Mouse (Mus musculus): ENCODE data around the gene Dnajc4. TPM values are rescaled to one million over a fixed set of nuclear protein-coding genes. Genes with fewer than 3 reads are reported as not detected.
A peak's percentile ranks its signal among the peaks of the same experiment; 100 is the strongest.

The Dnajc4 gene
- total and polyA plus RNA-seq, 2 experiments from 2014 or later = 13.5 to 25.6 TPM

- Histone ChIP-seq H3K27ac (no peak overlapping the region), H3K4me1 (ENCODE audit: insufficient read depth, low read length) (peaks cover 8% of the 10 kb centered on the region), H3K36me3 (ENCODE audit: insufficient read depth, low read length) (no peaks in the 10 kb centered on the region), H3K27me3 (ENCODE audit: insufficient read depth, low read length) (0 out of 2 replicates have a peak, but pooled peaks cover 3% of the 10 kb centered on the region), H3K4me2 (ENCODE audit: low read depth, low read length) (no peak overlapping the region), H3K4me3 (ENCODE audit: low read length) (no peak overlapping the region), H3K9me3 (ENCODE audit: low read length) (no peaks in the 10 kb centered on the region), H3K9ac (replicated peaks; ENCODE audit: low read length) (no peak overlapping the region)
- 52% methylated on average over 6 of the region's 6 CpGs for WGBS
- TF ChIP-seq CTCF (IDR thresholded peaks at IDR 0.05; ENCODE audit: low read depth) = no peak
- no peak for ATAC-seq
- no peak for DNase-seq (ENCODE audit: low spot score)
These were observed 20.7 kb downstream of the Dnajc4 start for GRCm38 (mm10) chr19:6971644-6972043.

DNA sequence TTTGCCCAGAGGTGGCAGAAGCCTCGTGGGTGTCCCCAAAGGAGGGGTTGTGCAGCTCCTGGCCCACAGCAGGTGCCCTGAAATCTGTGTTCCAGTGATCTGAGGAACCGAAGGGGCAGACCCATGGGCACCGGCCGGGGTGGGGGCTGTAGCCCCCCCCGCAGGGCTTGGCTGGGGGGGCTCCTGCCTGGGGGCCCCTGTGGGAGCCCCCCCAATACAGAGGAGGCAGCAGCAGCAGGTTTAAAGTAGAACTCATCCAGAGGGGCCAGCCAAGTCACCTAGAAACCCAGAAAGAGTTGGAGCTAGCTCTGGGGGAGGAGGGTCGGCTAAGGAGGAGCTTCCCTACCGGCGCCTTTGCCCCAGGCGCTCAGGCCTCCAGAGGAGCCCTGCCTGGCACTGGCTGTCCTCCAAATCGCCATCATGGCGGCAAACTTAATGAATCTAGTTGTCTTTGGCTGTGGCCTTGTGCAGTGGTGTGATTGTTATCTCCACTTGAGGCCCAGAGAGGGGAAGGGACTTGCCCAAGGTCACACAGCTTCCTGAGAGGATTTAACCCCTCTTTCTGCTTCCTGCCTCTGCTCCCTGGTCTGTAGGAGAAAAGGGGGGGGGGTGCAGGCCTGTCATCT lies 21.8 kb downstream of the Dnajc4 start:
- Histone ChIP-seq H3K27ac (no peak overlapping the region), H3K9me3 (ENCODE audit: low read length) (no peaks in the 10 kb centered on the region), H3K36me3 (ENCODE audit: insufficient read depth, low read length) (no peaks in the 10 kb centered on the region), H3K4me2 (ENCODE audit: low read depth, low read length) (peak overlapping the region; percentile 52; the same call in 1 of the 2 replicates), H3K27me3 (ENCODE audit: insufficient read depth, low read length) (0 out of 2 replicates have a peak, but pooled peaks cover 3% of the 10 kb centered on the region), H3K9ac (replicated peaks; ENCODE audit: low read length) (no peak overlapping the region), H3K4me3 (ENCODE audit: low read length) (no peak overlapping the region; the same call in 1 of the 2 replicates), H3K4me1 (ENCODE audit: insufficient read depth, low read length) (no peaks in the 10 kb centered on the region)
- 16% methylated on average over 11 of the region's 11 CpGs for WGBS
- DNase-seq (ENCODE audit: low spot score) (no peak), ATAC-seq (no peak)
- no peak for TF ChIP-seq CTCF (IDR thresholded peaks at IDR 0.05; ENCODE audit: low read depth)

GRCm38 (mm10) chr19:6969665-6970381 lies 22.5 kb downstream of the Dnajc4 start:
- no peak overlapping the region for H3K27ac ChIP-seq
- H3K4me3 ChIP-seq (ENCODE audit: low read length) = peak overlapping the region; percentile 41
- no peaks in the 10 kb centered on the region for H3K36me3 ChIP-seq (ENCODE audit: insufficient read depth, low read length)
- 1% methylated on average over 47 of the region's 55 CpGs for WGBS
- no peaks in the 10 kb centered on the region for H3K9me3 ChIP-seq (ENCODE audit: low read length)
- DNase-seq (ENCODE audit: low spot score) = peak; percentile 50
- peak; percentile 30 for ATAC-seq
- peak overlapping the region; percentile 52 for H3K4me2 ChIP-seq (ENCODE audit: low read depth, low read length)
- peak; percentile 51 for TF ChIP-seq CTCF (IDR thresholded peaks at IDR 0.05; ENCODE audit: low read depth)
- 0 out of 2 replicates have a peak, but pooled peaks cover 3% of the 10 kb centered on the region for H3K27me3 ChIP-seq (ENCODE audit: insufficient read depth, low read length)
- no peaks in the 10 kb centered on the region for H3K4me1 ChIP-seq (ENCODE audit: insufficient read depth, low read length)
- peak overlapping the region; percentile 35 for H3K9ac ChIP-seq (replicated peaks; ENCODE audit: low read length)

GRCm38 (mm10) chr19:6969291-6969664 lies 23.1 kb downstream of the Dnajc4 start:
- Histone ChIP-seq H3K36me3 (ENCODE audit: insufficient read depth, low read length) (no peaks in the 10 kb centered on the region), H3K4me2 (ENCODE audit: low read depth, low read length) (peak overlapping the region; percentile 52), H3K9ac (replicated peaks; ENCODE audit: low read length) (peak overlapping the region; percentile 35), H3K4me3 (ENCODE audit: low read length) (peak overlapping the region; percentile 41), H3K9me3 (ENCODE audit: low read length) (no peaks in the 10 kb centered on the region), H3K27ac (no peak overlapping the region), H3K4me1 (ENCODE audit: insufficient read depth, low read length) (no peaks in the 10 kb centered on the region), H3K27me3 (ENCODE audit: insufficient read depth, low read length) (0 out of 2 replicates have a peak, but pooled peaks cover 3% of the 10 kb centered on the region)
- under 1% methylated on average over 17 of the region's 20 CpGs for WGBS
- ATAC-seq (peak; percentile 6; the same call in 1 of the 2 replicates), DNase-seq (ENCODE audit: low spot score) (no peak)
- no peak for TF ChIP-seq CTCF (IDR thresholded peaks at IDR 0.05; ENCODE audit: low read depth)

- H3K9ac ChIP-seq (replicated peaks; ENCODE audit: low read length) = peak overlapping the region; percentile 35; the same call in 1 of the 2 replicates
- WGBS = 17% methylated on average over 15 of the region's 15 CpGs
These were observed 23.7 kb downstream of the Dnajc4 start for GRCm38 (mm10) chr19:6968491-6969271.

GRCm38 (mm10) chr19:6956461-6956860 lies 35.9 kb downstream of the Dnajc4 start:
- WGBS = 86% methylated on average over 10 of the region's 10 CpGs
- Histone ChIP-seq H3K9me3 (ENCODE audit: low read length) (no peaks in the 10 kb centered on the region), H3K9ac (replicated peaks; ENCODE audit: low read length) (no peak overlapping the region), H3K27ac (no peak overlapping the region), H3K27me3 (ENCODE audit: insufficient read depth, low read length) (no peaks in the 10 kb centered on the region), H3K4me1 (ENCODE audit: insufficient read depth, low read length) (peaks cover 14% of the 10 kb centered on the region), H3K36me3 (ENCODE audit: insufficient read depth, low read length) (0 out of 2 replicates have a peak, but pooled peaks cover 4% of the 10 kb centered on the region), H3K4me2 (ENCODE audit: low read depth, low read length) (no peak overlapping the region), H3K4me3 (ENCODE audit: low read length) (no peak overlapping the region)
- ATAC-seq (no peak), DNase-seq (ENCODE audit: low spot score) (no peak)
- no peak for TF ChIP-seq CTCF (IDR thresholded peaks at IDR 0.05; ENCODE audit: low read depth)

More at GRCm38 (mm10) chr19:6968491-6969271, 23.7 kb downstream of the Dnajc4 start:
- no peaks in the 10 kb centered on the region for H3K9me3 ChIP-seq (ENCODE audit: low read length)
- H3K4me2 ChIP-seq (ENCODE audit: low read depth, low read length) = peak overlapping the region; percentile 52
- H3K4me3 ChIP-seq (ENCODE audit: low read length) = peak overlapping the region; percentile 41
- no peak for TF ChIP-seq CTCF (IDR thresholded peaks at IDR 0.05; ENCODE audit: low read depth)
- 0 out of 2 replicates have a peak, but pooled peaks cover 3% of the 10 kb centered on the region for H3K27me3 ChIP-seq (ENCODE audit: insufficient read depth, low read length)
- H3K4me1 ChIP-seq (ENCODE audit: insufficient read depth, low read length) = no peaks in the 10 kb centered on the region
- no peak for ATAC-seq
- no peak overlapping the region for H3K27ac ChIP-seq
- DNase-seq (ENCODE audit: low spot score) = no peak
- no peaks in the 10 kb centered on the region for H3K36me3 ChIP-seq (ENCODE audit: insufficient read depth, low read length)

All from hindbrain, postnatal 0 days (tissue).